In genomic region chr2:34753811-34754550, GRCm38 (mm10) we compare ENCODE assay signal across 8 mouse cellular contexts. TPM values are rescaled to one million over a fixed set of nuclear protein-coding genes. Genes with fewer than 3 reads are reported as not detected.
DNase-seq lines count a peak whose midpoint lies in the region; ATAC-seq and TF ChIP-seq lines count a peak whose summit lies in the region.

No protein-coding gene starts in this region.

- H3K4me1 ChIP-seq in embryonic facial prominence, embryonic 11.5 days (ENCODE audit: control insufficient read depth, insufficient read depth, low read length) = no peaks in the 10 kb centered on the region
- H3K4me1 ChIP-seq in kidney, adult 2 months (ENCODE audit: control insufficient read depth, insufficient read depth, low read length) = peaks cover 6% of the 10 kb centered on the region; the same call in 1 of the 2 replicates
- peaks cover 13% of the 10 kb centered on the region for H3K4me1 ChIP-seq in limb, embryonic 13.5 days
- peaks cover 27% of the 10 kb centered on the region for H3K4me1 ChIP-seq in midbrain, embryonic 15.5 days

- peak overlapping the region; percentile 96 for H3K4me3 ChIP-seq in embryonic facial prominence, embryonic 11.5 days (ENCODE audit: low read depth, low read length)
- H3K4me3 ChIP-seq in kidney, adult 2 months (ENCODE audit: insufficient read depth, low read depth, low read length) = peak overlapping the region; percentile 94
- H3K4me3 ChIP-seq in limb, embryonic 13.5 days = peak overlapping the region; percentile 92
- H3K4me3 ChIP-seq in midbrain, embryonic 15.5 days = peak overlapping the region; percentile 96

- no peak for TF ChIP-seq CTCF in kidney, adult 2 months (conservative IDR thresholded peaks at IDR 0.05; ENCODE audit: insufficient read depth, insufficient read length, low read depth, low read length)

- under 1% methylated on average over 97 of the region's 106 CpGs for WGBS in embryonic facial prominence, embryonic 11.5 days
- WGBS in kidney, adult 2 months = 1% methylated on average over 105 of the region's 106 CpGs
- WGBS in limb, embryonic 13.5 days = under 1% methylated on average over 86 of the region's 106 CpGs
- under 1% methylated on average over 80 of the region's 106 CpGs for WGBS in midbrain, embryonic 15.5 days

- peak overlapping the region; percentile 93 for H3K9ac ChIP-seq in embryonic facial prominence, embryonic 11.5 days (replicated peaks; ENCODE audit: low read length)
- H3K9ac ChIP-seq in limb, embryonic 13.5 days = peak overlapping the region; percentile 96
- H3K9ac ChIP-seq in midbrain, embryonic 15.5 days = peak overlapping the region; percentile 98

- peak overlapping the region; percentile 89 for H3K27ac ChIP-seq in embryonic facial prominence, embryonic 11.5 days (replicated peaks; ENCODE audit: low read depth, low read length)
- peak overlapping the region; percentile 88 for H3K27ac ChIP-seq in kidney, adult 2 months (ENCODE audit: insufficient read depth, low read depth, low read length)
- peak overlapping the region; percentile 90; the same call in 1 of the 2 replicates for H3K27ac ChIP-seq in limb, embryonic 13.5 days
- peak overlapping the region; percentile 96 for H3K27ac ChIP-seq in midbrain, embryonic 15.5 days

- ATAC-seq in embryonic facial prominence, embryonic 11.5 days (replicated peaks; ENCODE audit: insufficient number of reproducible peaks, low FRiP score, low TSS enrichment, low read depth) = peak; percentile 92
- ATAC-seq in limb, embryonic 13.5 days (ENCODE audit: low FRiP score, low read depth) = peak; percentile 93
- ATAC-seq in midbrain, embryonic 15.5 days (replicated peaks) = peak; percentile 96

- peak; percentile 46 for TF ChIP-seq POLR2A in kidney, adult 2 months (IDR thresholded peaks at IDR 0.05; ENCODE audit: low read depth, low read length)

- H3K9me3 ChIP-seq in embryonic facial prominence, embryonic 11.5 days (replicated peaks; ENCODE audit: control insufficient read depth, low read length) = no peaks in the 10 kb centered on the region
- no peaks in the 10 kb centered on the region for H3K9me3 ChIP-seq in limb, embryonic 13.5 days
- H3K9me3 ChIP-seq in midbrain, embryonic 15.5 days = no peaks in the 10 kb centered on the region

- H3K36me3 ChIP-seq in embryonic facial prominence, embryonic 11.5 days (replicated peaks; ENCODE audit: control insufficient read depth, insufficient read depth, low read depth, low read length) = no peaks in the 10 kb centered on the region
- H3K36me3 ChIP-seq in kidney, adult 2 months (ENCODE audit: control insufficient read depth, insufficient read depth, low read length) = no peaks in the 10 kb centered on the region
- no peaks in the 10 kb centered on the region for H3K36me3 ChIP-seq in limb, embryonic 13.5 days
- no peaks in the 10 kb centered on the region for H3K36me3 ChIP-seq in midbrain, embryonic 15.5 days (replicated peaks)

- no peaks in the 10 kb centered on the region for H3K27me3 ChIP-seq in embryonic facial prominence, embryonic 11.5 days (ENCODE audit: control insufficient read depth, insufficient read depth, low read length)
- H3K27me3 ChIP-seq in kidney, adult 2 months (replicated peaks; ENCODE audit: control insufficient read depth, insufficient read depth, low read length) = no peaks in the 10 kb centered on the region
- H3K27me3 ChIP-seq in limb, embryonic 13.5 days = peaks cover 2% of the 10 kb centered on the region; the same call in 1 of the 2 replicates
- no peaks in the 10 kb centered on the region for H3K27me3 ChIP-seq in midbrain, embryonic 15.5 days (replicated peaks)

- DNase-seq in layer of hippocampus, adult 11-12 months (ENCODE audit: low spot score) = peak; percentile 81
- DNase-seq in layer of hippocampus, adult 9-10 months (ENCODE audit: low spot score) = no peak
- DNase-seq in embryonic facial prominence, embryonic 11.5 days (ENCODE audit: low spot score) = peak; percentile 87
- peak; percentile 91 to 92 for DNase-seq in heart, adult 18-20 months
- DNase-seq in kidney, adult 2 months = peak; percentile 93
- peak; percentile 82 to 86 for DNase-seq in spleen, adult 18-20 months

- peak overlapping the region; percentile 69 for H3K4me2 ChIP-seq in embryonic facial prominence, embryonic 11.5 days (ENCODE audit: low read depth, low read length)
- peak overlapping the region; percentile 73 for H3K4me2 ChIP-seq in limb, embryonic 13.5 days (replicated peaks)
- peak overlapping the region; percentile 57 for H3K4me2 ChIP-seq in midbrain, embryonic 15.5 days

RNA-seq across cellular contexts. Expression of gene Gapvd1, which starts 1.1 kb away (rescaled TPM):
- polyA plus RNA-seq in embryonic facial prominence, embryonic 11.5 days (2014; fragmentation: Nextera tagmentation; extraction: Ambion mirVana) = 92.5 and 96.3 TPM in 2 replicates
- total RNA-seq in heart, adult 18-20 months (2021) = 10 to 100 TPM; 39.7 to 40.2 TPM
- 14.0 and 16.0 TPM in 2 replicates for polyA plus RNA-seq in kidney, adult 2 months (2012; rRNA removed)
- 89.7 and 97.3 TPM in 2 replicates for polyA plus RNA-seq in limb, embryonic 13.5 days (2015; fragmentation: Nextera tagmentation; extraction: Ambion mirVana)
- polyA plus RNA-seq in midbrain, embryonic 15.5 days (2015; fragmentation: Nextera tagmentation; extraction: Ambion mirVana) = 112 and 123 TPM in 2 replicates

RNA-seq across cellular contexts. Expression of gene Hspa5, which starts 17.8 kb away (rescaled TPM):
- 1,023 and 1,118 TPM in 2 replicates for polyA plus RNA-seq in embryonic facial prominence, embryonic 11.5 days (2014; fragmentation: Nextera tagmentation; extraction: Ambion mirVana)
- 100 to 1,000 TPM; 563 to 758 TPM for total RNA-seq in heart, adult 18-20 months (2021)
- polyA plus RNA-seq in kidney, adult 2 months (2012; rRNA removed) = 441 and 489 TPM in 2 replicates
- polyA plus RNA-seq in limb, embryonic 13.5 days (2015; fragmentation: Nextera tagmentation; extraction: Ambion mirVana) = 842 and 937 TPM in 2 replicates
- polyA plus RNA-seq in midbrain, embryonic 15.5 days (2015; fragmentation: Nextera tagmentation; extraction: Ambion mirVana) = 418 and 429 TPM in 2 replicates

RNA-seq across cellular contexts. Expression of gene Rabepk, which starts 45.7 kb away (rescaled TPM):
- polyA plus RNA-seq in embryonic facial prominence, embryonic 11.5 days (2014; fragmentation: Nextera tagmentation; extraction: Ambion mirVana) = 34.5 and 40.2 TPM in 2 replicates
- total RNA-seq in heart, adult 18-20 months (2021) = 10 to 100 TPM; 13.5 to 15.5 TPM
- polyA plus RNA-seq in kidney, adult 2 months (2012; rRNA removed) = 25.8 and 28.1 TPM in 2 replicates
- polyA plus RNA-seq in limb, embryonic 13.5 days (2015; fragmentation: Nextera tagmentation; extraction: Ambion mirVana) = 37.8 and 41.4 TPM in 2 replicates
- polyA plus RNA-seq in midbrain, embryonic 15.5 days (2015; fragmentation: Nextera tagmentation; extraction: Ambion mirVana) = 23.2 and 24.5 TPM in 2 replicates
